Mouse (Mus musculus): Measurements from ENCODE around the gene Spats2.
"Not testable (repeated sequence)": the region's sequence is repeated elsewhere in the genome, so short reads cannot be mapped to it uniquely, and the experiment has no call there.

The Spats2 gene

GRCm38 (mm10) chr15:99139669-99140068, 14.0 kb downstream of the Spats2 start:
- peak; percentile 76 for DNase-seq (ENCODE audit: low spot score)

- no peak for DNase-seq (ENCODE audit: low spot score)
These were observed 24.8 kb downstream of the Spats2 start for GRCm38 (mm10) chr15:99150516-99150915.

DNA sequence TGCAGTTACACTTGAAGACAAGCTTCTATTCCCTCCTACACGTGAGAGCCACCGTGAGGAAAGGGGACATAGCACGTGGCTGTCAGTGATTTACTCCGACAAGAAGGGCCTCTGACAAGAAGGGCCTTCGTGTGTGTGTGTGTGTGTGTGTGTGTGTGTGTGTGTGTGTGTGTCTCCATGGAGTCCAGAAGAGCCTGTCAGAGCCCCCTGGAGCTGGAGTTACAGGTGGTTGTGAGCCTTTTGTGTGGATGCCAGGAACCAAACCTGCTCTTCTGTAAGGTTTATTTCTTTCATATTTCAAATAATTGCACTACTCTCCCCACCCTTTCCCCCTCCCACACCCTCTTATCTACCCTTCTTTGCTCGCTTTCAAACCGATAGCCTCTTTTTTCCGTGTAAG, 25.6 kb downstream of the Spats2 start:
- no peak for DNase-seq (ENCODE audit: low spot score)

GRCm38 (mm10) chr15:99153466-99153865, 27.8 kb downstream of the Spats2 start:
- DNase-seq (ENCODE audit: low spot score), result no peak

DNA sequence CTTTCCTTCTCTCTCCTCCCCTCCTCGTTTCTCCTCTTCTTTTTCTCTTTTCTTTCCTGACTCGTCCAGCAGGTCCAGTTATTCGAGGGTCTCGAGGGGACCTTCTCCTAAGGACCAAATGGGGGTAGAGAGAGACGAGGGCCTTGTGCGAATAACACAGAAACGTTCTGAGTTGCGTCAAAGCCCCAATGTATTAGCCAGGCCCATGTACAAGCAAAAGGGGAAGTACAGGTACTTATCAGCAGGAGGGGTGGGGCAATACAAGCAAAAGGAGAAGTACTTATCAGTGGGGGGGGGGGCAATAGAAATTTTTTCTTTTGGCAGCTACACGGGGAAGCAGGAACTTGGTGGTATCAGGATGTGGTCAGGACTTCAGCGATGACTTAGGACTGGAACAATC, 28.8 kb downstream of the Spats2 start:
- DNase-seq (ENCODE audit: low spot score), result not testable (repeated sequence)

- DNase-seq (ENCODE audit: low spot score), result no peak
These were observed 38.0 kb downstream of the Spats2 start for GRCm38 (mm10) chr15:99163512-99164365.

- no peak for DNase-seq (ENCODE audit: low spot score)
These were observed 46.4 kb downstream of the Spats2 start for GRCm38 (mm10) chr15:99172131-99172530.

DNA sequence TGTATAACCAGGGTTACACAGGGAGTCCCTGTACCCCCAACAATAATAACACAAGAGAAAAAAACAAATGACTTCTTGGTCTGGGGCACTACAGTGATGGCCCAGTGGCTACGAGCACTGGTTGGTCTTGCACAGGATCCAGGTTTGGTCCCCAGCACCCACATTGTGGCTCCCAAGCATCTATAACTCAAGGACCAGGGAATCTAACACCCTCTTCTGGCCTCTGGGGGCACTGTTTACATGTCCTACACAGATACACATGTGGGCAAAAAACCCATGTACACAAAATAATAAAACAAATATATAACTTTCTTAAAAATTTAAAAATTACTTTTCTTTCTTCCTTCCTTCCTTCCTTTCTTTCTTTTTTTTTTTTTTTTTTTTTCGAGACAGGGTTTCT, 53.9 kb downstream of the Spats2 start:
- no peak for DNase-seq (ENCODE audit: low spot score)

- DNase-seq (ENCODE audit: low spot score), result no peak
These were observed 58.6 kb downstream of the Spats2 start for GRCm38 (mm10) chr15:99184217-99184914.

- DNase-seq (ENCODE audit: low spot score), result no peak
These were observed 68.6 kb downstream of the Spats2 start for GRCm38 (mm10) chr15:99194358-99194757.

DNA sequence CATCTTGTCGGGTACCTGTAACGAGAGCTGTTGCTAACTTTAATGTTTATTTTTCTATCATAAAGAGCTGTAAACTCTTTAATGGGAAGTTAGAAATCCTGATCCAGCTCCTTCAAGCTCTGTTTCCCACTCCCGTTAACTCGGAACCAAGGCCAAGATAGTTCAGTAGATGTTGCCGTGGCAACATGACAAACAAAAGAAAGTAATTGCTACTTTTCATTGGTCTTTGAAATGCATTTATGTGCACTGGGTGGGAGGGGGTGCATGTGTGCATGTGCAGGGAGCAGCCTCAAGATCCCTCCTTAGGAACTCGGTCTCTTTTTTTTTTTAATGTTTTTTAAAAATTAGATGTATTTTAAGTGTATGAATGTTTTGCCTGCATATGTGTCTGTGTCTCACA, 69.3 kb downstream of the Spats2 start:
- peak; percentile 59 for DNase-seq (ENCODE audit: low spot score)

DNA sequence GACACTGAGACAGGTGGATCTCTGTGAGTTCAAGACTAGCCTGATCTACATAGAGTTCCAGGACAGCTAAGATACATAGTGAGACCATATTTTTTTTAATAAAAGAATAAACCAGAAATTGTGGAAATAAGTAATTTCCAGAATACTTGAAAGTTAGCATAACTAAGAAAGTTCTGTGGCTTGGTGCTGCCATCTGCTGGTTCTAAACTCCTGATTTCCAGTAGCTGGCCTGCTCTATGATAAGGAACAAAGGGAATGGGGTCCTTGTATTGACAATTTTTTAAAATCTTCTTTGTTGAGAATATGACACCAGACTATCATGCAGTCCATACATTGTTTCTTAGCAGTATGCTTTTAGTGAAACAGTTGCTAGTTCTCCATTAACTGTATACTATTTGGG, 73.0 kb downstream of the Spats2 start:
- DNase-seq (ENCODE audit: low spot score), result peak; percentile 45

GRCm38 (mm10) chr15:99205959-99206358, 80.2 kb downstream of the Spats2 start:
- no peak for DNase-seq (ENCODE audit: low spot score)

- DNase-seq (ENCODE audit: low spot score), result no peak
These were observed 87.5 kb downstream of the Spats2 start for GRCm38 (mm10) chr15:99213183-99213582.

DNA sequence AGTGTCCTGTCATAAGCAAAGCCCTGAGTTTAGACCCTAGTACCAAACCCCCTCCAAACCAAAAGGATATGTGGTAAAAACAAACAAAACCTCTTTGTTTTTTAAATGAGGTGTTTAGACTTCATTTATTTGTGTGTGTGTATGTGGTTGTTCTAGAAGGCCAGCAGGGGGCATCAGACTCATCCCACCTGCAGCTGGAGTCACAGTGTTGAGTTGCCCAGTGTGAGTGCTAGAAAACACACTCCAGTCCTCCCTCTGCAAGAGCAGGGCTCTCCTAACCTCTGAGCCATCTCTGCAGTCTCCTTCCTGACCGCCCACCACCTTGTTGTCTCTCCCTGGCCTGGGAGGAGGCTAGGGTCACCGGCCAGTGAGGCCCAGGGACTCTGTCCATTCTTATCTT, 89.2 kb downstream of the Spats2 start:
- peak; percentile 58 for DNase-seq (ENCODE audit: low spot score)

DNA sequence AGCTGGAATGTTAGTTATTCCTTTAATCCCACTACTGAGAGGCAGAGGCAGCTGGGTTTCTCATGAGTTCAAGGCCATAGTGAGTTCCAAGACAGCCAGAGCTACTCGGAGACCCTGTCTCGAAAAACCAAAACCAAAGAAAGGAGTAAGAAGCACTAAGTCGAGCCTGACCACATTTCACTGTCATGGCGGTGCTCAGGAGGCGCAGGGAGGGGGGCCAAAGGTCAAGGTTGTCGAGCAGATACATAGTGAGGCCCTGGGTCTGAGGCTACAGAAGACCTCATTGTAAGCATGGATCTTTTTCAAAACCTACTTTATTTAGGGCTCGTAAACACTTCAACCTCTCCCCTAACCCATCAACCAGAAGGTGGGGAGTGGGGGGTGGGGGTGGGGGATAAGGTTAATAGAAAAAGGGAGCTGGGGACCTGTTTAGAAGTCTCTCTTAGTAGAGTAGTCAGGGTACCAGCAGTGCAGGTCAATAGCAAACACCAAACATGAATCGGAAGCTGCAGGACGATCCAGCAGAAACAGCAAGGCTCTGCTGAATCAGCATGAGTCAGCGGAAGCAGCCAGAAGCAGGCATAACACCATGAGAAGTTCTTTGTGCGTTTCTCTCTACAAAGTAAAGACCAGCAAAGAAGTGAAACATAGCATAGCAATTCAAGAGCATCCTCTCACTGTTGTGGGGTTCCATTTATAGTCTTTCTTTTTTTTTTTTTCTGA, 90.2 kb downstream of the Spats2 start:
- DNase-seq (ENCODE audit: low spot score), result no peak

DNA sequence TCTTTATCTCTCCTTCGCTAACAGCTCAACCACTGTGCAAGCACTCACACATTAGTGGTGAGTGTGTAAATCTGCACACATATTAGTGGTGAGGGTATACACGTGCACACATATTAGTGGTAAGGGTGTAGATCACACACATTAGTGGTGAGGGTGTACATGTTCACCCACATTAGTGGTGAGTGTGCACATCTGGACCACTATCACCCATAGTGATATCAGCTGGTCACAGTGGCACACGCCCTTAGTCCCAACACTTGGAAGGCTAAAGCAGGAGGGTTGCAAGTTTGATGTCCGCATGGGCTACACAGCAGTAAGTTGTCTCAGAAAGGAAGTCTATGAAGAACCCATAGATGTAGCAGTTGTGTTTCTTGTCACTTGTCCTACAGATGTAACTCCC, 91.9 kb downstream of the Spats2 start:
- no peak for DNase-seq (ENCODE audit: low spot score)

- peak; percentile 67 for DNase-seq (ENCODE audit: low spot score)
These were observed 95.7 kb downstream of the Spats2 start for GRCm38 (mm10) chr15:99221315-99221952.

DNA sequence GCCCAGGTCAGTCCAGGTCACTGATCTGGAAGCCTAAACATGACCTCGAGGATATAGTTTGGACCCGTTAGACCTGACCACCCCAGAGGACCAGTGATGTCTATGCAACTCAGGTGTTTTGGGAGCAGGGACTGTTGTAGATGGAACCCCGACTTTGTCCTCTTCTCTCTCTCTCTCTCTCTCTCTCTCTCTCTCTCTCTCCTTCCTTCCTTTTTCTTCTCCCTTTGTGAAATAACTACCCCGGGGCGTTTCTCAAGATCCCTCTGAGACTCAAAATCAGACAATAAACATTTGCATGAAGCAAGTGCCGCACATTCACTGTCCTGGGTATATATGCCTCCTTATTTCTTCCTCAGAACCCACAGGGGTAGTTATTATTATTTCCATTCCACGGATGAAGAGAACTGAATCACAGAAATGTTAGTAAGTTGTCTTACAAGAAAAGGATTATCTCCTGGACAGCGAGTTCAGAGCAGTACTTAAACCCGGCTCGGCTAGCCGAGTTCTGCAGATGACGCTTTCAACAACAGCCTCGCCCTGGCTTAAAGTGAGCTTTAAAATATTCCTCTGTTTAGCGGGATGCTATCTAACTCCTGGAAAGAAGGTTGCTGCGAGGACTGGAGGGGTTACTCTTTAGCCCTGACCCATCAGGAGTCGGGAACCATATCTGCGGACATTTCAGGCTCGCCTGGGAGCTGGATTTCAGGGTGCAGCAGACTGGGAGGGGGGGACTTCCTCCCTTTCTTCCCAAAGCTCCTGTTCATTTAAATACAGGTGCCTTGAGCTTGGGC, 97.3 kb downstream of the Spats2 start:
- DNase-seq (ENCODE audit: low spot score), result peak; percentile 59

DNA sequence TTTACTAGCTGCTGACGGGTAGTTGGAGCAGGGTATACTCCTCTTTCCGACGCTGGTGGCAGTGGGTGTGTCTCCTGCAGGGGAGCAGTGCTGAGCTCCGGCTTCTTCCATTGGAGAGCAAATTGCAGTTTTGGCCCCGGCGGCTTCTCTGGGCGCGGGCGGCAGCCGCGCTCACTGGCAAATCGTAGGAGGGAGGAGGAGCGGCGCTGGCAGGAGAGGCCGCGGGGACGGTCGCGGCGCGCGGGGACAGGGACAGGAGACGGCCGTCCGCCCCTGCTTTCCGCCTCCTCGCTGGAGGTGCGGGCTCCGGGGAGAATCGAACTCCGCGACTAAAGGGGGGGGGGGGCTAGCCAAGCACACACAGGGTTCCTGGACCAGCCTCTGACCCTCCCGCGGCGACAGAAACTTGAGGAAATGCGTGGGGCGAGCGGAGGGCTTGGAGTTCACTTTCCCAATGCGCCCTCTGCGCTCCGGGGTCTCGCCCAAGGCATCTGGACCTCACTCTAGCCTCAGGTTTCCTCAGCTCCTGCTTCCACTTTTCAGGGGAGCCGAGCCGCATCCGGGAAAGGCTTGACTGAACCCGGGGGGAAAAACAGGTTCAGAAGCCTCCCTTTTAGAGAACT, 98.0 kb downstream of the Spats2 start:
- DNase-seq (ENCODE audit: low spot score), result peak; percentile 53
